Mouse (Mus musculus): ENCODE data around the gene Habp4. TPM values are rescaled to one million over a fixed set of nuclear protein-coding genes. Genes with fewer than 3 reads are reported as not detected.

The Habp4 gene
- total RNA-seq, 2 experiments from 2014 or later: 5.4 to 7.7 TPM

DNA sequence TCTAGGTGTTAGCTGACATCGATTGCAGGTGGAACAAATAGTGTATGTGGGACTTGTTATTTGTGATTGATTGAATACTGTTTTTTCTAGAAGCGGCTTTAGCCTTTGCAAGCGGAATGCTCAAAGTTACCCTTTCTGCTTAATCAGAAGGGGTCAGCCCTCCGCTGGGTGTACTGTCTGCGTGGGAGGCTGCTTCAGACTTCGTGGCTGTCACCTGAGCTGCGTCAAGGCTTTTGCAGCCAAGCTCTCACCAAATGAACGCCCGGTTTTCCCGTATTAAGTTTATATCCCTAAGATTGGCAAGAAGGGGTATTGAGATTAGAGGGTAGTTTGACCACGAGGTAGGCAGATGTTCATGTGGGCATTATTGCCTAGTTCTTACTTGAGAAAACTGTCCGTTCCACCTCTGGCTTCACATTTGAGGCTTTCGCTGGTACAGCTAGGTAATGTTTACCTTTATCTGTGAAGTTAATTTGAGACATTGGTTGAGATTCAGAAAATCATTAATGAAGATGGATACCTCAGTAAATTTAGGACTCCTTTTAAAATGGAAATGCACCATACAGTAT lies 1.6 kb downstream of the Habp4 start:
- no peak for ATAC-seq (replicated peaks; ENCODE audit: low FRiP score, low TSS enrichment, poor library complexity, severe bottlenecking)

DNA sequence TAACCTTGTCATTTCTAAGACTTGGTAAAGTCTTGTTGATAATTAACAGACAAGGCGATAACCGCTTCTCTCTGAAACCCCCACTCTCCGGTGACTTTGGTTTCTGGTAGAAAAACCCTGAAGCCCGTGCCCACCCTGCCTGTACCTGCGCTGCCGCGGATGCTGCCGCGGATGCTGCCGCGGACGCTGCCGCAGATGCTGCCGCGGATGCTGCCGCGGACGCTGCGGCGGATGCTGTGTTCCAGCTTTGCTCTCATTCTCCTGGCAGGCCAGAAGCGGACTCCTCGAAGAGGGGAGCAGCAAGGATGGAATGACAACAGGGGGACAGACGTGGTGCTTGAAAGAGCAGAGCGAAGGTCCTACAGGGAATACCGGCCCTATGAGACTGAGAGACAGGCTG lies 8.1 kb downstream of the Habp4 start:
- ATAC-seq (replicated peaks; ENCODE audit: low FRiP score, low TSS enrichment, poor library complexity, severe bottlenecking): no peak

DNA sequence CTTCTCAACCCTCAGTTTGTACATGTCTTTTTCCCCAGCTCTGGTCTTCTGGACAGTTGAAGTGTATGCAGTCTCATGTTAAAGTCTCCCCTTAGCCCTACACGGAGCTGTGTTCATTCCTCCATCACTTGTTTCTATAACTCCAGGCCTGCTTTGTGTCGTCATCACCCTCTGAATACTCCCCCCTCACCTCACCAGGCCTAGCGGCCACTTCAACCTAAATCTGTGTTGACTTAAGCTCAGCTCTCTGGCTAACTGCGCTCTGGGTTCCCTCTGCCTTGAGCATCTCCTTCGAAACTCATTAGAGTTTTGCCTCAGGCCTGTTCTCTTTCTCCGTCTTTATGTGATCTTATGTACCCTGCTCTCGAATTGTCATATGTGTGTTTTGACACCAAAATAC lies 16.4 kb downstream of the Habp4 start:
- ATAC-seq (replicated peaks; ENCODE audit: low FRiP score, low TSS enrichment, poor library complexity, severe bottlenecking): no peak

DNA sequence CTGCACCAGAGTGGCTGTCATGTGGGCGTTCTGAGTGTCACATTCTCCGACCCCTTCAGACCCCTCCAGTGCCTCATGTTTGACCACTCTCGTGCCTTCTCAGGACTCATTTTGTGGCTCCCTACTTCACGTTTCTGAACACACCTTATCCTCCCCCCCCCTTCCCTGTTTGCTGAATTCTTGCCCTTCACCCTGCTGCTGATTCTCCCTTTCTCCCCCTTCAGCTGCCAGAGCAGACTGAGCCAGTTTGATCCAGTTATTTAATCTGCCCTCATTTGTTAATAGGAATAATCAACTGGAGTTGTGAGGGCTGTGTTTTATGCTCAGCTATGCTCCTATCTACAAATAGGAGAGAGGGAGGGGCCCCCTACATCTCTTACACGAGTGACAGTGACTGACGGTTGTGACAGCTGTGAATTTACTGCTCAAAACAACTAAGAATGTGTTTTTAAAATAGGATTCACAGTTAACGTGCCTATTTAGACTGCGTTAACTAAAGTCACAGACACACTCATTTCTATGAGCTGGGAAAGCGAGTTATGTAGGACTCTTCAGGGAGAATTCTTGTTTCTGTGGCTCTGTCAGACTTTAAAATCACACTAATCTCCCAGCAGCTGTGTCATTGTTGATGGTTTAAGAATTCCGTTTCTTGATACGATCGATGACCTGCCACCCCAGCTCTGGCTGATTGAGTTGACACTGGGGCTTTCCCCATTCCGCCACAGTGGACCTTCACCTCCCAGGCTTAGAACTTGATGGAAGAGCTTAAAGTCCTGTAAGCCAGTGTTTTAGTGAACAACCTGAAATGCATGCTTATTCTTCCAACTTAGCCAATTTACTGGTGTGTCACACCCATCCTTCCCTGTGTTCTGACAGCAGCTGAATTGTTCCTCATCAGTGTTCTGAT lies 17.4 kb downstream of the Habp4 start:
- no peak for ATAC-seq (replicated peaks; ENCODE audit: low FRiP score, low TSS enrichment, poor library complexity, severe bottlenecking)

DNA sequence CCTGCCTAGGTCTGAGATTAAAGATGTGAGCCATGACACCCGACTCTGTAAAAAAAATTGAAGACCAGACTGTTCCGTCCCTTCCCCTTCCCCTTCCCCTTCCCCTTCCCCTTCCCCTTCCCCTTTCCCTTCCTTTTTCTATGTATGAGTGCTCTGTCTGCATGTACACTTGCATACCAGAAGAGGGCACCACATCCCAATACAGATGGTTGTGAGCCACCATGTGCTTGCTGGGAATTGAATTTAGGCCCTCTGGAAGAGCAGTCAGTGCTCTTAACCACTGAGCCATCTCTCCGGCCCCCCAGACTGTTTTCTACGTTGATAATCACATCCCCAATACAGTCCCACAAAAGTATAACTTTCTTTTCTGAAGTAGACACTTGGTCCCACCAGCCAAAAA lies 18.7 kb downstream of the Habp4 start:
- no peak for ATAC-seq (replicated peaks; ENCODE audit: low FRiP score, low TSS enrichment, poor library complexity, severe bottlenecking)

DNA sequence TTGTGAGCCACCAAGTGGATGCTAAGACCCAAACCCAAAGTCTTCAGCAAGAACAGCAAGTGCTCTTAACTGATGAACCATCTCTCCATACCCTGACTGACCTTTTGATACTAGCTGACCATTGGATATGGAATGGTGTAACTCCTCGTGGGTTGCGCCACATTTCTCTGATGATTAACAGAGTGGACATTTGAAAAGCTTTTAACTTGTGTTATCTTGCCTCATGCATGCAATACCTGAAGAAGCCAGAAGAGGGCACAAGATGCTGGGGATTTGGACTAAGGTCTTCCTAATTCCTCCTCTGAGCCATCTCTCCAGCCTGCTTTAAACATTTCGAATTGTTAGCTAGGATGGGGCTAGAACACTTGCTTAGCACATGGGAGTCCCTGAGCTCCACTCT lies 19.3 kb downstream of the Habp4 start:
- peak; percentile 67 for ATAC-seq (replicated peaks; ENCODE audit: low FRiP score, low TSS enrichment, poor library complexity, severe bottlenecking)

DNA sequence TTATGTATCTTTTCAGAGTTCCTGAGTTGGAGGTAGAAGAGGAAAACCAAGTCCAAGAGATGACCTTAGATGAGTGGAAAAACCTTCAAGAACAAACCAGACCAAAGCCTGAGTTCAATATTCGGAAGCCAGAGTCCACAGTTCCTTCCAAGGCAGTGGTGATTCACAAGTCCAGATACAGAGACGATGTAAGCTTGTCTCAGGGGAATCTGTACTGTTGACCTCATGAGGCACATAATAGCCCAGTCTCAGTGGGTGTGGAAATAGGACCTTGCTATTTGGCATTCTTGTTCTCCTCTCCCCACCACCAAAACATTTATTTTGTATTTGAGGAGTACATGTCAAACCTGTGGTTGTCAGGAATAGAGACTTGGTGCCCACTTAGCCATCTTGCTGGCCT lies 20.5 kb downstream of the Habp4 start:
- no peak for ATAC-seq (replicated peaks; ENCODE audit: low FRiP score, low TSS enrichment, poor library complexity, severe bottlenecking)

DNA sequence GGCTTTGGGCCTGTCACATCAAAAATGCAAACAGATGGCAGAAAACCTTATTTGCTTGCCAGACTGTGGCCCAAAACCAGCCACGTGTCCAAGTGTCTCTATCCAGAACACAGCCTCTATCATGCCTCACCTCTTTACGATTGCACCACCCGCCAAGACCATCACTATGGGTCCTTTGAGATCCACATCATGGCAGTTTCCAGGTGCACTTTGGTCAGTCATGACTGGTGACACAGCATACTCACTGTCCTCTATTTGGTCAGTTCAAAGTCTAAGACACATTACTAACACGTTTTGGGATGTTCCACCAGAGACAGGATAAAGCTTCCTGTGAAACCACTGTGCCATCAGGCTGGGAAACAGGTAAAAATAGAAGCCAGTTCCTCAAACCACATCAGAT lies 22.0 kb downstream of the Habp4 start:
- no peak for ATAC-seq (replicated peaks; ENCODE audit: low FRiP score, low TSS enrichment, poor library complexity, severe bottlenecking)

DNA sequence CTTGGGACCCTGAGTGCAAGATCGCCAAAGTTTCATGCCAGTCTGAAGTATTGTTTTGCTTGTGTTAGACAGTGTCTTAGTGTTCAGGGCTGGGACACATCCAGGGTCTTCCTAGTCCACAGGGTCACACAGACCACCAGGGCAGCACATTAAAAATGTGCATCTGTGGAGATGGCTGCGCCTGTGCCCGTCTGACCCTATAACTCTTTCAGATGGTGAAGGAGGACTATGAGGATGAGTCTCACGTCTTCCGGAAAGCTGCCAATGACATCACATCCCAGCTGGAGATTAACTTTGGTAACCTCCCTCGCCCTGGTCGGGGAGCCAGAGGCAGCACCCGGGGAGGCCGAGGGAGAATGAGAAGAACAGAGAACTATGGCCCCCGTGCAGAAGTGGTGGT lies 22.7 kb downstream of the Habp4 start:
- ATAC-seq (replicated peaks; ENCODE audit: low FRiP score, low TSS enrichment, poor library complexity, severe bottlenecking): no peak

DNA sequence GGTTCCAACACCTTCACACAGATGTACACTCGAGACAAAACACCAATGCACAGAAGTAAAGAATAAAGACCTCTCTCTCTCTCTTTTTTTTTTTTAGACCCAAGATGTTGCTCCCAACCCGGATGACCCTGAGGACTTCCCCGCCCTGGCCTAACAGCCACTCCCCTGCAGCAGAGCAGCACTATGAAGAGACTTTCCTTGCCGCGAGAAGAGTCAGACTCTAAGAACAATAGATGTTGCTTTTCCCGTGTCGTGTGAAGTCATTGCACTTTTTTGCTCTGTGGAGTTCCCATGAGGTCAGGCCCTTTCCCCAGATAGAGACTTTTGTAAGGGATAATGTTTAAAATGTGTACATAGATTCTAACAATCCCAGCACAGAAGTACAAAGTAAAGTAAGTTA lies 23.6 kb downstream of the Habp4 start:
- no peak for ATAC-seq (replicated peaks; ENCODE audit: low FRiP score, low TSS enrichment, poor library complexity, severe bottlenecking)

DNA sequence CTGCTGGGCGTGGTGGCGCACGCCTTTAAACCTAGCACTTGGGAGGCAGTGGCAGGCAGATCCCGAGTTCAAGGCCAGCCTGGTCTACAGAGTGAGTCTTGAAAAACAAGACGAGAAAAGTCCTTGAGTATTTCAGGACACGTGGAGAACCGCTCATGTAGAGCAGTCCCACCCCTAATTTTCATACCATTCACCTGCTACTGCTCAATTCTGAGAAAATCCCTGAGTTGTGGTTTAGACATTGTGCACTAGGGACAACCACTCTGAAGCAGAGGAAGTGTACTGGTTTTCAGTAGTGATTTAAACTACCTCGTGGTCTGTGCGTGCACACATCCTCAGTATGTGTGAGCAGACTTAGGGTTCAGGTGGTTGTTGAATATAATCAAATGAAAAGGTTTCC lies 24.0 kb downstream of the Habp4 start:
- no peak for ATAC-seq (replicated peaks; ENCODE audit: low FRiP score, low TSS enrichment, poor library complexity, severe bottlenecking)

DNA sequence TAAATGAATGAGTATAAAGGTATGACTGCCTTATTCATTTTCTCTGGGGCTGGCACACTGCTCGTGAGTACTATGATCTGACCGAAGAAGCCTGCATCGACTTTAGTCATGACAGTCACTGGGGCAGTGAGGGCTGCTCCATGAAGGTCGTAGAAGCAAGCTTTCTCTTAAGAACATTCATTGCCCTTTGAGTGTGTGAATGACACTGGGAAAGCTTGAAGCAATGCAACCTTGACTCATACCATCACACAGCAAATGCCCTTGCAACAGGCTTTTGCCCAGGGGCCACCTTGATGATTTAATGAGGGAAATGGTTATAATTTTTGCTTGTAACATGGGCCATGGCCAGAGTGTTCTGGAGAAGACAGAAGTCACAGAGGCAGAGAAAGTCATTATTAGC lies 24.9 kb downstream of the Habp4 start:
- no peak for ATAC-seq (replicated peaks; ENCODE audit: low FRiP score, low TSS enrichment, poor library complexity, severe bottlenecking)

DNA sequence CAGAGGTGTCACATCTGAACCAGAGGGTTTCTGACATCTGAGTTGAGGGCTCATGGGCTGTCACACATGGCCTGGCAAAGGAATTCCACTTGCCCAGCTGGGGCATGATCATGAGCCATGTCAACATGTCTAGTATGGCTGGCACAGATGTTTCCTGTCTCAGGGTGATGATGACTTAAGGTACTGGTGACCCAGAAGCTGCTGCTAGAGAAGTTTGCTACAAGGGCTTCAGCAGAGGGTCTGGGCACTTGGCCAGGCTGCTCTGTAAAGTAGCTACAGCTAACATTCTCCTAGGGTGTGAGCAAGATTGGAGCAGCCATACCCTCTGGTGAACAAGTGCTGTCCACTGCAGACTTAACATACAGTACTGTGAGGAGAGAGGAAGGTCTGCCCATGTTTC lies 25.4 kb downstream of the Habp4 start:
- 0 out of 2 replicates have a peak, but pooled peaks have one; percentile 16 for ATAC-seq (replicated peaks; ENCODE audit: low FRiP score, low TSS enrichment, poor library complexity, severe bottlenecking)

DNA sequence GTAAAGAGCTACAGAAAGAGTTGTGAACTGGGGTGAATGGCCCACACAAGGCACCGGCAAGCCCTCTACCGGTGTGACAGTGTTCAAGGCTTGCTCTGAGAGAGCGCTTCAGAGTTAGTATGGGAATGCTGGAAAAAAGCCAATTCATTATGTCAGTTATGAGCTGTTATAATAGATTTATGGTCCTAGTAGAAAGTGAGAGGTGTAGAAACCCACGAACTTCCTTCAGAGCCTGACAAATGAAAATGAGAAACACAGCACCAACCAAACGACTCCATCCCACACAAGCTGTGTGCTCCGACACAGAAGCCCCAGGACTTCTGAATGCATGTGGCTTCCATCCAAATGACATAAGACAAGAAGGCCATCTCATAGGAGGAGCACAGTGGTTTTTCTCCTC lies 36.3 kb downstream of the Habp4 start:
- ATAC-seq (replicated peaks; ENCODE audit: low FRiP score, low TSS enrichment, poor library complexity, severe bottlenecking): no peak

DNA sequence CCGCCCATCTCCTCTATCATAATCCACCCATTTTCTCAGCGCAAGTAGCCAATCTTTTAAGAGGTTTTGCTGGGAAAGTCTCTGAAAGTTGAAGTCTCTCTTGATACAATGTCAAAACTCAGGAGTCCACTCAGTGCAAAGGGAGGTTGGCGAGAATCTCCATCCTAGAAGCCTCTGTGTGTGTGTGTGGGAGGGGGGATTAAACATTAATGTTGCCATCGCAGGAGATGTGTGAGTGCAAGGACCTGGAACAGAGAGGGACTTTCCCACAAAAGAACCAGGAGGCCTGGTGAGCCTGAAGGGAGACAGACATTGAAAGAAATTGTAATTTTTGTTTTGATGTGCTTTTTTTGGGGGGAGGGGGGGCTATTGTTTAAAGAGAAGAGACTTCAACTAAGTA lies 36.7 kb downstream of the Habp4 start:
- ATAC-seq (replicated peaks; ENCODE audit: low FRiP score, low TSS enrichment, poor library complexity, severe bottlenecking): no peak

DNA sequence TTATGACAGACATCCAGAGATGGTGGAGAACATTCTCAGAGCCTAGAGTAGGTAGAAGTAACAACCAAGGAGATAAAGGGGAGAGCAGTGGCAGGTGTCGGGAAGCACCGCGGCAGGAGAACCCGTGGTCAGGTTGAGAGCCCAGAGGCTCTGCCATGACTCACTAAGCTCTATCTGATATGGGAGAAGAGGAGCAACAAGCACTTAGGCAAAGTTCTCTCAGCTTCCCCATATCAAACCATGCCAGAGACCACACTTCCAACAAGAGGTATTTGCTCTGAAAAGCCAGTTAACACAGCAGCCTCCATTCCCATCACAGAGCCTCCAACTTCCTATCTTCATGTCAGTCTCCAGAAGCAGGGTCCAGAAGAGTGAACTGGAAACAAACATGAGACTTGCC lies 39.3 kb downstream of the Habp4 start:
- ATAC-seq (replicated peaks; ENCODE audit: low FRiP score, low TSS enrichment, poor library complexity, severe bottlenecking): no peak

DNA sequence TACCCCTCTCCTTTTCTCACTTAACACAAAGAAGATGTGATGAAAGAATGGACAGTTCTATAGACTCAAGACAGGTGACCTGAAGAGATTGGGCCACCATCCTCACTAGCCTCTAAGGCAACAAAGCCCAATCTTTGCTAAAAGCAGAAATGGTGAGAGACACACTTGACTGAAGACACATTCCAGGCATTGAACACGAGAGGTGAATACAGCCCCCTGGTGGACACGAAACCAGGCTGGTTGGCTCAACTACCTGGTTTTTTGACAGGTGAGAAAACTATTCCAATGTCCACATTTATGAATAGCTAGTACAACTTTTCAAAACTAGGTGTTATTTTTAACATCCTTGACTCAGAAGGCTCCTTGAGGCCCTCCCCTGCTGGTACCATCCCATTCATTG lies 43.1 kb downstream of the Habp4 start:
- no peak for ATAC-seq (replicated peaks; ENCODE audit: low FRiP score, low TSS enrichment, poor library complexity, severe bottlenecking)

DNA sequence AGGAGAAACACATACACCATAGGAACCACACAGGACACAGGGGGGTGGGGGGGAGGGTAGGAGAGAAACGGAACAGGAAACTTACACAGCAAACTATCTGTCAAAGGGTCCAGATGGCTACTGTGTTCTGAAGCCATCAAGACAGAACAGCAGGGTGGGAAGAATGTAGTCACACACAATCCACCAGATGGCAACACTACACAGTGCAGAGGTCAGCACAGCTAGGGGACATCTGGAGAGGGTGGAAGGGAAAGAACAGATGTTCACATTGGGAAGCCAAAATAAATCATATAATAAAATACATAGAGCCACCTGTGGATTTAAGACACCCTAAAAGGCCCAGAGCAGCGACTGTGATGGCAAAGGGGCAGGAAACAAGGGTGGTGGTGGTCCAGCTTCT lies 43.6 kb downstream of the Habp4 start:
- ATAC-seq (replicated peaks; ENCODE audit: low FRiP score, low TSS enrichment, poor library complexity, severe bottlenecking): no peak; the same call in 1 of the 2 replicates

DNA sequence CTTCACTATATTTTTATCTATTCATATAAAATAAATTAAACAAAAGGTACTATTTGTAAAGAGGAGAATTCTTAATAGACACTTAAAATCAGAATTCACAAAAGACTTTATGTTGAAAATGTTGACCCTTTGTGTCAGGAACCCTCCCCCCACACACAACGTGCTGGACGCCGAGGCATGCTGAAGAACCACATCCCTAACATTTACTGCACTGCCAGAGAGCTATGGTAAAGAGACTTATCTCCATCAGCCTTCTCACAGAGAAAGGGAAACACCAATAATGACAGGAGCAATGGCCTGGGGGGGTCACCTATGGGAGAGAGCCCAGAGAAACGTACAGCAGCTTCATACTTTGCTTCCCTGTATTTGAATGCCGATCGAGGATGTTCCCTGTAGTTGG lies 46.5 kb downstream of the Habp4 start:
- no peak for ATAC-seq (replicated peaks; ENCODE audit: low FRiP score, low TSS enrichment, poor library complexity, severe bottlenecking)

DNA sequence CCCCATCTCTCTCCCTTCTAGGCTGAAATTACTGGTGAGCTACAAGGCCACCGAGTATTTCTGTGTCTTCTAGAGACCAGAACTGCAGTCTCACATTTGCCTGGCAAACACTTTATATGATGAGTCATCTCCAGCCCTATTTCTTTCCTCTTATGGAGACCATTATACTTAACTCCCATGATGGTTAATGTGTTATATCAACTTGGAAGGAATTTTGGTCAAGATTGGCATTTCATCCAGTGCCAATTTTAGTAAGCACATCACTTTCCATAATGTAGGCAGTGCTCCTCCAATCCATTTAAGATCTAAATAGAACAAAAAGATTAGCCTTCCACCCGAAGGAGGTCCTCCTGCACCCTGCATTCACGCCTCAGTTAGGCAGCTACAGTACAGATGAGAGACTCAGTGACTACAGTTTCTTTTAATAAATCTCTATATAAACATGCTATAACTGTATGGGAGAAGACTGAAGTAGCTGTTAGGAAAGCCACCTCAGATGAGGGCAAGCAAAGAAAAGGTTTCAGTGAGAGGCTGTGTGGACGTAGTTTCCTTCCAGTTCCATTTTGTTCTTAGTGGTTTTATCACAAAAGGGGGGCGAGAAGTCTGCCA lies 50.5 kb downstream of the Habp4 start:
- ATAC-seq (replicated peaks; ENCODE audit: low FRiP score, low TSS enrichment, poor library complexity, severe bottlenecking): no peak

DNA sequence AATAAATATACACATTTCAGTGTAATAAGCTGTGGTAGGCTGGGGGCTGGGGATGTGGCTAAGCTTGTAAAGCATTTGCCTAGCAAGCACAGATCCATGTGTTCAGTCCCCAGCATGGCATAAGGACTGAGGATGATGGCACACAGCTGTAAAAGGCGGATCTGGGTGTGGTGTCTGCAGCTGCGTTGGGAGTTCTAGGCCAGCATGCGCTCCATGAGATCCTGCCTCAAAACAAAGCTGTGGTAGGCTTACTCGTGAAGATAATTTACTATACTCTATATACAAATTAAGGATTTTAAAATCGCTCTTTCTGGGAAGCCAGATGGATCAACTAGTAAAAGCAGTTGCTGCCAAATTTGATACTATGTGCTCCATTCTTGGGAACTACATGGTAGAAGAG lies 53.3 kb downstream of the Habp4 start:
- ATAC-seq (replicated peaks; ENCODE audit: low FRiP score, low TSS enrichment, poor library complexity, severe bottlenecking): no peak

Measured in megakaryocyte-erythroid progenitor cell, adult 5-6 weeks (primary cell).